Mouse (Mus musculus) gastrocnemius, postnatal 4 days (tissue): ENCODE measurements around the gene Hcrt. TPM values are rescaled to one million over a fixed set of nuclear protein-coding genes. Genes with fewer than 3 reads are reported as not detected.

Experiments
- DNase-seq, 2 experiments: peaks; one replicate each; pipeline ENCODE4 v3.0.0; 2021 to 2022; ENCODE audit warnings: low spot score in 2 of 2, mixed read lengths in 2 of 2
- long read RNA-seq, 2 experiments: library from polyadenylated mRNA; stranded (forward); transcript quantifications; one replicate each; pipeline ENCODE4 v2.0.0; 2021
- total RNA-seq, 2 experiments: library from RNA; stranded (reverse); gene quantifications; 2 replicates each; pipeline ENCODE4 v1.2.3; 2021

The Hcrt gene
- not detected for total RNA-seq
- long read RNA-seq, experiment 1: 0 reads
- long read RNA-seq, experiment 2: 0 reads

DNA sequence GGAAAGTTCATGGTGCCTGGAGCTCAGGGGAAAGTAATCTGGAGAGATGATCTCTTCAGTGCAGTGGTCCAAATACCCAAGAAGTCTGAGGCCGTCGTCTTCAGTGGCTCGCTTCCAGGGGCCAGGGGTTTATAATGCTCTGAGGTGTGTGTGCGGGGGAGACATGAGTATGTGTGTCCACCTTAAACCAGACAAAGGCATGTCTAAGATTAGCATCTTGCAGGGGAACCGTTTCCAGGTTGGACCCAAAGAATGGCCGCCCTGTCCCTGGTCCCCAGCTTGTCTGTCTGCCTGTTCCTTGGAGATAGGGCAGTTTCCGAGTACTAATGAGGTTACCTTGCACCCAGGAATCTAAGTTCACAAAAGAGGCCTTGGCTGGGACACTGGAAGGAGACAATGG is at the start of gene Hcrt:
Hcrt (minus strand) TSS at position 101 of the 400 bp plus-strand sequence.
- no peak for DNase-seq

DNA sequence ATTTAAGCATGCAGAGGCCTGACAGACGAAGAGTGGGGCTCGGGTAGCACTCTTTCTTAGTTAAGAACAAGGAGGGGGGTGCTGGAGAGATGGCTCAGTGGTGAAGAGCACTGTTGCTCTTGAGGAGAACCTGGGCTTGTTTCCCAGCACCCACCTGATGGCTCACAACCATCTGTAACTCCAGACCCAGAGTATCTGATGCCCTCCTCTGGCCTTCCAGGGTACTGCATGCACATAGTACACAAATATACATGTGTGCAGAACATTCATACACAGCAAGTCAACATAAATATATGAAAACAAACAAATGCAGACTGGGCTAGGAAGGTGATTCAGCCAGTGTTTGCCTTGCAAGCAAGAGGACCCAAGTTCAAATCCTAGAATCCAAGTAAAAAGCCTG is 48.4 kb upstream of the Hcrt start:
- no peak for DNase-seq

- DNase-seq: no peak
Measured at GRCm38 (mm10) chr11:100810516-100810915, 47.8 kb upstream of the Hcrt start.

GRCm38 (mm10) chr11:100806380-100807305 is 43.9 kb upstream of the Hcrt start:
- no peak for DNase-seq

DNA sequence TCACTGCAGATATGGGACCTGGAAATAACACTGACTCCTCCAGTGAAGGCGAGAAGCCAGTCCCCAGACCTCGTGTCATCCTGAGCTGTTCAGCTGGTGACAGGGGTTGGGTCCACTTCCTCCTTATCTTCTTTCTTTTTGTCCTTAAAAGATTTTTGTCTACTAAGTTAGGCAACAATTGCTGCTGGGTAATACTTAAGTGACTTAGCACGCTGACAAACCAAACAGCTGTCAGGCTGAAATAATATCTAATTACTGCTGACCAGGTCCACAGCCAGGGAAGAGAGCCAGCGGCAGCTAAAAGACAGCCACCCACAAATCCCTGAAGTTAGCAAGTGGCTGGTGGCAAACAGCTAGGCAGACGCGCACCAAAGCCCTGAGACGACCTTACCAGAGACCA is 42.8 kb upstream of the Hcrt start:
- DNase-seq: no peak

DNA sequence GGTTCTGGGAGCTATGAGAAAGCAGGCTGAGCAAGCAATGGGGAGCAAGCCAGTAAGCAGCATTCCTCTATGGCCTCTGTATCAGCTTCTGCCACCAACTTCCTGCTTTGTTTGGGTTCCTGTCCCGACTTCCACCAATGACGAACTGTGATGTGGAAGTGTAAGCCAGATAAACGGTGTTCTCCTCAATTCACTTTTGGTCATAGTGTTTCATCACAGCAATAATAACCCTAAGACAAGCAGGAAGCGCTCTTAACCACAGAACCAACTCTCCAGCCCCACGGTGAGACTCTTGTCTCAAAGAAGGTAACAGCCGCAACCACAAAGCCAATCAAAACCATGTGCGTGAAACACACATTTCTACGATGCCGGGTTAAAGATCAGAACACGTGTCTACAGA is 41.7 kb upstream of the Hcrt start:
- no peak for DNase-seq

GRCm38 (mm10) chr11:100799426-100799825 is 36.7 kb upstream of the Hcrt start:
- DNase-seq: no peak

- no peak for DNase-seq
Measured at GRCm38 (mm10) chr11:100796585-100796984, 33.9 kb upstream of the Hcrt start.

GRCm38 (mm10) chr11:100795386-100795785 is 32.7 kb upstream of the Hcrt start:
- DNase-seq: no peak

DNA sequence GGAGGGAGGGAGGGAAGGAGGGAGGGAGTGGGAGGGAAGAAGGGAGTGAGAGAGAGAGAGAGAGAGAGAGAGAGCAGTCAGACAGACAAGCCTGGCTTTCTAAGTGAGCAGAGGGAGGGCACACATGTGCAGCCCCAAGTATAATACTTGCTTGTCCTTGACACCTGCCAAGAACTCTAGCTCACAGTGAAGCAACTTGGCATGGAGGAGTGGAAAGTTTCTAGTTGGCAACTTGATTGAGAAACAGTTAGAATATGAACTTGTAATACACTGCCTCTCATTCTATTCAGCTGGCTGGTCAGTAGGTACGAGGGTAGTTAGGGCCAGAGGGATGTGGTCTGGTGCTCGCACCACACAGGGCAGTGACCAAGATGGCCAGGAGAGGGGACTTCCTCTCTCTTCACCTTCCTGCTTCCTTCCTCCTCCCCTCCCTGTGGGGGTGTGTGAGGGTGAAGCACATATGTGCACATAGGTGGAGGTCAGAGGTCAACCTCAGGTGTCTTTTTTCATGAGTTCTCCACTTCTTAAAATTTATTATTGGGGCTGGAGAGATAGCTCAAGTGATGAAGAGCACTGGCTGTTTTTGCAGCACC is 28.8 kb upstream of the Hcrt start:
- DNase-seq: no peak

DNA sequence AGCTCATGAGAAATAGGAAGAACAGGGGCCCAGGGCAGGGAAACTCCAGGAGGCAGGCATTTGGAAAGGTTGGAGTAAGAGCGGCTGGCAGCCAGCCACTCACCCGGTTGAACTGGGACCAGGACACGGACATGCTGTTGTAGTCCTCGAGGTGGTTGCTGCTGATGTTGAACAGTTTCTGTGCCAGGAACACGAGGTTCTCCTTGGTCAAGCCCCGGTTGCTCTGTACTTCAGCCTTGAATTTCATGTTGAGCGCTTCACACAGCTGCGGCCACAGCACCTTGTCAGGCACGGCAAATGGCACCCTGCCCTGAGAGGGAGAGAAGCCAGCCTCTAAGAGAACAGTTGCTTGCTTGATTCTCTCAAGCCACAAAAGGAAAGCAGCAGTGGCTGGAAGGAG is 27.9 kb upstream of the Hcrt start:
- DNase-seq: peak in 1 of 2 experiments; percentile 68

DNA sequence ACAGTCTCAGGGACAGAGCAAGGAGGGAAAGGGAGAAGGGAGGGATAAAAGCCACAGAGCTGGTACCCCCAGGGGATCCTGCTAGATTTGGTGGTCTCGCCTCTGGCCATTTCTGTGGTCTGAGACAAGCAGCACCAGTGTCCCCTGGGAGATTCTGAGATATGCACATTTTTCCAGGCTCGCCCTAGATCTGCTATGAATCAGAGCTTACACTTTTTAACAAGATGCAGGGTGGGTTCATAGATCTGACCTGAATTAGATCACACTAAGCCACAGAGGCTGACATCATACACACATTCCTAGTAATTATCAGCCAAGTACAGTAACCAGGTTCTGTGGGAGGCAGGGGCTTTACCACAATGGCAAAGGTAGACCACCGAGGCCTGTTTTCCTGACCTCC is 27.0 kb upstream of the Hcrt start:
- DNase-seq: no peak

DNA sequence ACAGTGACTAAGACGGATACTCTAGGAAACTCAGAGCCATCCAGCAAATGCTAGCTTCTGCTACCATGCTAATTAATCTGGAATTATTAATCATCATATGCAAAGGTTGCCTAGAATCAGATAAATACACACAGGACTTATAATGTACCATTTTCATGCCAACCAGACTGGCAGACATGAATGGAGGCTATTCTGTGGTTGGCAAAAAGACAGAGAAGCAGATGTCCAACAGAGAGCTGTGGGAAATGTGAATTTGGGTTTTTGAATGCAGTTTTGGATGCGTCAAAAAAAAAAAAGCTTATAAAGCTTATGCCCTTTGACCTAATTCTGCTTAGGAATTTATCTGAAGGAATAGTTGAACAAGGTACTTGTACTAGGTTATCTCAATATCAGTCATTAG is 23.0 kb upstream of the Hcrt start:
- DNase-seq: no peak

DNA sequence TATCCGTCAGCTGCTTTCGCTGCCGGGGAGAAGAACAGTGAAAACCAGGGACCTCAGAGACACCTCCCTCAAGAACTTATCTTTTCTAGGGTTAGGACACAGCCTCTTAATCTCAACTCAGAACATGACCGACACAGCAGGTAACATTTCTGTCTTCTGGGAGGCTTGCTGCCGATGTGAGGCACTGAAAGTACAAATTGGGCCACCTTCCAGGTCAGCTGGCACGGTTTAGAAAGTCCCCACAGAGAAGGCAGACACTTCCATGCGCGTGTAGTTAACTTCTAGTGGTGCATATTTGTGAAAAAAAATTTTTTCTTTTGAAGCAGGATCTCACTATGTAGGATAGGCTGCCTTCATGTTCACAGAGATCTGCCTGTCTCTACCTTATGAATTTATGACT is 21.6 kb upstream of the Hcrt start:
- DNase-seq: no peak

- DNase-seq: no peak
Measured at GRCm38 (mm10) chr11:100782568-100782967, 19.8 kb upstream of the Hcrt start.

DNA sequence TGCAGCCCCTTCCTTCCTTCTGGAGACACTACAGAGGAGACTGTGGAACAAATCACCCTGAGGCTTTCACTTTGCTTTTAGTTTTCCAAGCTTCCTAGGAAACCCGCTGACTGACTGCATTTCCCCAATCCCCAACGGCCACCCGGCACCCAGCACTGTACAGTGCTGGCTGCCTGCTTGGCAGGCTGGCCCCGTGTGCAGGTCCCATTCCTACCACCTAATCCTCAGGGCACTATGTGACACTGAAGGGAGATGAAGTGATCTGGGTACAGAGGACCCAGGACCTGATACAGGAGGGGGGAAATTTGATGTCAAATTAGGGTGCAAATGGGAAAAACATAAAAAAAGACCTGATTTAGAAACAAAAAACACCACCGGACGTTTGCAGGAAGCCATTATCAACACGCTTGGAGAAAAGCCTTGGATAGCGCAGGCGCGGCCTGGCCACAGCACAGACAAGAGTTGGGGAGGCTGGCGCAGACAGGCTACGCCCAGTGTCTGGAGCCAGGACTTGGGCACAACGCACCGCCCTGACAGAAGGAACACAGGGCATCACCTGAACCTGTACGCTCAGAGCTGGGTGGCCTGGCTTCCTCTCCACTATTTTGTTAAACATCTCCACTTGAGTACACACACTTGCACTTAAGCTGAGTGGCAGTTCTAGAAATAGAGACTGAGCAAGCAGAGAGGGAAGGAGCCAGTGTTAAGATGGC is 19.2 kb upstream of the Hcrt start:
- no peak for DNase-seq

- no peak for DNase-seq
Measured at GRCm38 (mm10) chr11:100780247-100780646, 17.5 kb upstream of the Hcrt start.

- DNase-seq: no peak
Measured at GRCm38 (mm10) chr11:100778069-100778468, 15.3 kb upstream of the Hcrt start.

DNA sequence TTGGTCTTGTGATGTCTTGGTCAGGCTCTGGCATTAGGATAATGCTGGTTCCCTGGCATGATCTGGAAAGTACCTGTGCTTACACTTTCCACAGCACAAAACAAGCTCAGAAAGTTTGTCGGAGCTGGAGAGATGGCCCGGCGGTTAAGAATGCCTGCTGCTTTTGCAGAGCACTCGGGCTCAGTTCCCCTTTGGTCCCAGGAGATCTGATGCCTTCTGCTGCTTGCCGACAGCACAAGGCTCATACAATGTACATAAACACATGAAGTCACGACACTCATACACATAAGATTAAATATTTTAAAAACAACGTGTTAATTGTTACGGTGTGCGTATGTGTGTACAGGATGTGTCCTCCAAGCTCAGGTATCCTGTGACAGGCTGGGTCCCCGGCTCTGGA is 13.2 kb upstream of the Hcrt start:
- no peak for DNase-seq

GRCm38 (mm10) chr11:100774261-100774660 is 11.5 kb upstream of the Hcrt start:
- no peak for DNase-seq

DNA sequence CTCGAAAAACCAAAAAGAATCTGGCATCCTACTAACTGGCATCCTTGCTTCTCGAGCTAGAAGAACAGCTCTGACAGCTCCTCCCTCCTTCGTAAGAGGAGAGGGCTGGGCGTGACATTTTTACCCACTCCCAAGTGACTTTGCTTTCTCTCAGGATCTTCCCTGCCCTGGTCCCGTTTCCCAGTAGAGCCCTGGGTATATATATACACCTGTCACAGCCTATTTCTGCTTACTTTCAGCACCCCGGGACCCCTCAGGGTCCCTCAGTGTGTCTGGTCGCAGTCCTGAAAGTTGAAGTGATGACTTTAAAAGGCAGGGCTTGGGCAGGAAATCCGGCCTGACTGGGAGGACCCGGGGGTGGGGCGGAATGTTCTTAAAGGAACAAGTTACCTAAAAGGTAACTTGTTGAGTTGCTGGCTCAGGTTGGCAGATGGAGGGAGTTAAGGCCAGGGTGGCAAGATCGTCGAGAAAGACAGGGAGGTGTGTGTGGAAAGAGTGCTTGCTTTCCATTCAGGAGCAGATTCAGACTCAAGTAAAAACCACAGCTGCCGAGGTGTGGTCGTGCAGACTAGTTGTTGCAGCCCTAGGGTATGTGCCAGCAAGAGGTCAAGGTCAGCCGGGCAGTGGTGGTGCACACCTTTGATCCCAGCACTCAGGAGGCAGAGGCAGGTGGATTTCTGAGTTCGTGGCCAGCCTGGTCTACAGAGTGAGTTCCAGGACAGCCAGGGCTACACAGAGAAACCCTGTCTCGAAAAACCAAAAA is 8.1 kb upstream of the Hcrt start, which contains the start of gene Ghdc:
Ghdc (minus strand) TSS at position 312 of the 763 bp plus-strand sequence.
- peak; percentile 57 to 82 for DNase-seq
